Mouse (Mus musculus) ES-E14 (cell line): ENCODE measurements at regions not wholly inside any gene's neighbourhood (a gene's known extent, or its start where the extent isn't known, plus 50 kb on each side); places are given as distances from the start of the nearest gene placed in this dataset.

Experiments
- DNase-seq: peaks from one replicate; pipeline ENCODE4 v3.0.0-alpha.2; 2013; ENCODE audit warnings: low read depth, low spot score
- H3K27ac ChIP-seq: 2 replicates; pipeline ENCODE4 v1.5.1; 2012; ENCODE audit warnings: low read depth, mild to moderate bottlenecking, low read length, moderate library complexity, mixed read lengths; ENCODE audit not compliant: poor library complexity, insufficient read depth, severe bottlenecking
- H3K36me3 ChIP-seq: 2 replicates; pipeline ENCODE4 v1.6.1; 2012; ENCODE audit warnings: mild to moderate bottlenecking, low read length, moderate library complexity, mixed read lengths; ENCODE audit not compliant: control insufficient read depth, poor library complexity, insufficient read depth, severe bottlenecking
- H3K4me1 ChIP-seq, 2 experiments: fragments of 150-350 bp in 1 of 2; sonication (generic) in 1 of 2; 2 replicates each; pipeline ENCODE4 v1.6.1; 2012; ENCODE audit warnings: low read length in 2 of 2, mild to moderate bottlenecking in 1 of 2, mixed read lengths in 1 of 2; ENCODE audit not compliant: control insufficient read depth in 2 of 2, insufficient read depth in 2 of 2, poor library complexity in 1 of 2
- H3K4me3 ChIP-seq, 2 experiments: fragments of 150-350 bp in 1 of 2; sonication (generic) in 1 of 2; 2 replicates each; pipeline ENCODE4 v1.5.1; 2012; ENCODE audit warnings: low read length in 2 of 2, low read depth in 1 of 2, mild to moderate bottlenecking in 1 of 2, mixed read lengths in 1 of 2; ENCODE audit not compliant: insufficient read depth in 1 of 2, poor library complexity in 1 of 2, severe bottlenecking in 1 of 2
- H3K9ac ChIP-seq: 2 replicates; pipeline ENCODE4 v1.6.1; 2012; ENCODE audit warnings: low read depth, mild to moderate bottlenecking, low read length, mixed read lengths; ENCODE audit not compliant: poor library complexity, insufficient read depth, severe bottlenecking
- H3K9me3 ChIP-seq: fragments of 150-350 bp; sonication (generic); 2 replicates; pipeline ENCODE4 v1.6.1; 2012; ENCODE audit warnings: low read depth, mild to moderate bottlenecking, low read length; ENCODE audit not compliant: control insufficient read depth, insufficient read depth
- CHD2 ChIP-seq: IDR thresholded peaks from 2 replicates; pipeline ENCODE4 v1.6.1; 2014; ENCODE audit warnings: mild to moderate bottlenecking, low read depth, low read length, inconsistent platforms
- HCFC1 ChIP-seq: IDR thresholded peaks from 2 replicates; pipeline ENCODE4 v1.6.1; 2012; ENCODE audit warnings: low read length, inconsistent platforms, borderline replicate concordance; ENCODE audit not compliant: insufficient read depth
- MAFK ChIP-seq: IDR thresholded peaks from 2 replicates; pipeline ENCODE4 v1.6.1; 2014; ENCODE audit warnings: mild to moderate bottlenecking, low read depth, low read length, inconsistent platforms; ENCODE audit not compliant: insufficient read depth
- ZC3H11A ChIP-seq: IDR thresholded peaks from 2 replicates; pipeline ENCODE4 v1.6.1; 2012; ENCODE audit warnings: low read depth, mild to moderate bottlenecking, inconsistent platforms, low read length, borderline replicate concordance
- ZNF384 ChIP-seq: IDR thresholded peaks from 2 replicates; pipeline ENCODE4 v1.6.1; 2012; ENCODE audit warnings: low read depth, low read length, inconsistent platforms
- in situ Hi-C, 2 experiments: fragments of 600-800 bp; cut with MboI; formaldehyde crosslinking; loops; one replicate each; pipeline ENCODE4 v1.15.1; 2025; ENCODE audit warnings: low sequenced_read_pairs in 2 of 2, inconsistent platforms in 1 of 2; ENCODE audit not compliant: unreplicated experiment in 2 of 2

DNA sequence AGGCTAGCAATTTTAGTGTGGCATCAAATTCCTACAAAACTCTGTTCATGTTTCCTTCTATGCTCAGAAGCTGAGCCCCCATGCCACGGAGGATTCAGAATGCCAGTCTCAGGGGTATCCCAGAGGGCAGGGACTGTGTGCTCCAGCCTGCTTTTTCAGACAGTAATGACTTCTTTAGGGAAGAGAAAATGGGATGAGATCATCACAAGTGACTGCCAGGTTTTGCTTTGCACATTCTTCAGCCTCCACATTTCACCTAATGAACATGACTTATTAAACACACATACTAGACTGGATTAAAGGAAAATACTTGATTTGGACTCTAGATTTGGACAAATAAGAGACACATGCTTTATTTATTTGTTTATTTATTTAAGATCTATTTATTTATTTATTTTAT is 82.5 kb downstream of the Nxnl2 start:
- Histone ChIP-seq H3K9me3 (no peaks in the 10 kb centered on the region), H3K4me1 (no peaks in the 10 kb centered on the region), H3K36me3 (no peaks in the 10 kb centered on the region), H3K4me3 (no peak overlapping the region), H3K27ac (no peak overlapping the region), H3K9ac (no peak overlapping the region)
- no peak for TF ChIP-seq ZC3H11A
- no peak for DNase-seq
- in situ Hi-C loops: no loop called here

DNA sequence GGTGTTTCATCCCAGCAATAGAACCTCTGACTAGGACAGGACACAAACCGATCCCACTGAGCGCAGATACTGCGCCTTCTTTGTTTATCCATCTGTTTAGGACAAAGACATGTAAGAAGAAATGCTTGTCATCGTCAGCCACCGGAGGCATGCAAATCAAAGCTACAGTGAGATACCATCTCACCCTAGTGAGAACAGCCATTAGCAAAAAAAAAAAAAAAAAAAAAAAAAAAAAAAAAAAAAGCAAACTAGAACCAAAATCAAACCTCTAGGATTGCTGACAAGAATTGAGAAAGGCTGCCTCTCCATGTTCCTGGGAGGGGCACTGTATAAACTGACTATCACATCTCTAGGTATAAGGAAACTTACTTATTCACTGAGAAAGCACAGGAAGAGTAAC is 84.9 kb downstream of the Nxnl2 start:
- in situ Hi-C loops: no loop called here

DNA sequence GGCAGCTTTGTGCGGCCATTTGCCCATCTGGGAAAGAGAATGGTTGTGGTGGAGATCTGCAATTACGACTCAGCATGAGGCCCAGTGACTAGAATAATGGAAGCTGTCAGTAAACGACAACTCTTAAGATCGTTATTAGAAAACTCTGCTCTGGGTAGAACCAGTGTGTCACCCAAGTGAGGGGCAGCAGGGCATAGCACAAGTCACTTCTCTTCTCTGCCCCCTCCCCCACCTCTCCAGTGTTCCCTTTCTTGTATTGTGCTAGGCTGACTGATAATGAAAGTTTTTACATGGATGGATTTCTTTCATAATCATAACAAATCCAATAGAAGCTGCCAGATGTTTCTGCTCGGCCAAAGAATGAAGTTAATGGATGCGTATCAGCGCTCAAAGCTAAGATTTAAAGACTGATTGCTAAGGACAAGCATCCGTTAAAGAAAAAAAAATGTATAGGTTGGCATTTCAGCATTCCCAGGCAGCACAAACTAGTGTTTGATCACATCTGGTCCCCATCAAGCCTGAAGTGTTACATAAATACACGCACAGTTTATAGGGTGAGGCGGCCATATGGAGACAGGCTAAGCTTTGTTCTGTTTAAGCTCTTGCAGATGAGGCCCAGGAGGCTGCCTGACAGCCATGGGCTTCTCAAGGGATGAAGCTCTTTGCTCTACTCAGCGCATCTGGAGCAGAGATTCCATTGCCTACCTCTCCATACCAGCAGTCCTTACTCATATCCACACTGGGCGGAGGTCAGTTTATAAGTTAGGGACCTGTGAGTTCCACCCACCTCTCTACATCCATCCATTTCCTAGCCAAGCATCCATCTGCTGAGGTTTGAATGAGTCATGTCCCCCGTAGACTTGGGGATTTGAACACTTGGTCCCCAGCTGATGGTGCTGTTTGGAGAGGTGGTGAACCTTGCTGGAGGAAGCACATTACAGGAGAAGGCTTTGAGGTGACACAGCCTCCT is 88.2 kb downstream of the Nxnl2 start:
- H3K9ac ChIP-seq: no peak overlapping the region
- TF ChIP-seq HCFC1: no peak
- no peak for TF ChIP-seq MAFK
- in situ Hi-C loops: no loop called here
- H3K9me3 ChIP-seq: no peaks in the 10 kb centered on the region
- no peaks in the 10 kb centered on the region for H3K36me3 ChIP-seq
- DNase-seq: no peak
- no peaks in the 10 kb centered on the region for H3K4me1 ChIP-seq
- no peak overlapping the region for H3K4me3 ChIP-seq
- H3K27ac ChIP-seq: no peak overlapping the region

More for the DNA sequence above, 84.9 kb downstream of the Nxnl2 start:
- Histone ChIP-seq H3K4me3 (no peak overlapping the region), H3K27ac (no peak overlapping the region), H3K9ac (no peak overlapping the region), H3K9me3 (no peaks in the 10 kb centered on the region), H3K36me3 (no peaks in the 10 kb centered on the region), H3K4me1 (no peaks in the 10 kb centered on the region)
- TF ChIP-seq ZNF384: peak; percentile 64; the same call in 1 of the 2 replicates
- no peak for TF ChIP-seq CHD2
- TF ChIP-seq ZC3H11A: no peak
- no peak for TF ChIP-seq MAFK
- no peak for TF ChIP-seq HCFC1
- no peak for DNase-seq

DNA sequence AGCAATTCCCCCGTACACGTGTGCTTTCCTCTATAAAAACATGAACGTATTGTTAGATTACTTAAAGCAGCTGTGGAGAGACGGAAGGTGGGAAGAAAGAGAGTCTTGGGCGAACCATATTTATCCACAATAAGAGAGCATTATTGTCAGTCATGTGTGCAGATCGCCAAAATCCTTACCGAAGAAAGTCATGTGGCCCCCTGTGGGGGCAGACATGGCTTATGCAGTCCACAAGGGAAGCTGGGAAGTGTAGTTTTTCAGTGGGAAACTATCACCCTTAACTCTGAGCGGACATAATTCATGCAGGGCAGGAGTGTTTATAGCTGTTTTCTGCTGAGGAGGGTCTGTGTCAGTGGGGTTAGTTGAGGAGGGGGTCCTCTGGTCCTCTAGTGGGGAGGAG is 90.8 kb downstream of the Nxnl2 start:
- Histone ChIP-seq H3K9ac (no peak overlapping the region), H3K4me3 (no peak overlapping the region), H3K36me3 (no peaks in the 10 kb centered on the region), H3K27ac (no peak overlapping the region), H3K9me3 (no peaks in the 10 kb centered on the region), H3K4me1 (no peaks in the 10 kb centered on the region)
- TF ChIP-seq ZNF384 (no peak), ZC3H11A (no peak), MAFK (no peak), HCFC1 (no peak), CHD2 (no peak)
- in situ Hi-C loops: no loop called here
- no peak for DNase-seq

DNA sequence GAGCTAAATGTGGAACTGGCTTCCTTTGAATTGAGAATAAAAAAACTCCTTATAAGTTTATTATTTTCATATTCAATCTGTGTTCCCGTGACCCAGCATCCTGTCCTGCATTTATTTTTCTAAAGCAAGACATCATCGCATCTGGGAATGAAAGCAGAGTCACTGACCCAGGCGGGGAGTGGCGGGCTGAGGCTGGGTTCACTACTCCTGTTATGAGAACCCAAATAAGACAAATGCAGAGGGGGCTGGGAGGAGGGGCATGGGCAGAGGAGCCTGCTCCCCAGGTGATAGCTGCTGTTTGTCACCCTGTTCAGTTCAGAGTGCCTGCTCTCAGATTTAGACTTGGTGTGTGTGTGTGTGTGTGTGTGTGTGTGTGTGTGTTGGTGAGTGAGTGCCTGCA is 102.0 kb downstream of the Nxnl2 start:
- H3K36me3 ChIP-seq: no peaks in the 10 kb centered on the region
- DNase-seq: no peak
- H3K4me1 ChIP-seq: no peaks in the 10 kb centered on the region
- H3K9ac ChIP-seq: no peak overlapping the region
- H3K9me3 ChIP-seq: peaks cover 3% of the 10 kb centered on the region; the same call in 1 of the 2 replicates
- H3K27ac ChIP-seq: no peak overlapping the region
- no peak overlapping the region for H3K4me3 ChIP-seq
- TF ChIP-seq ZNF384 (no peak), MAFK (no peak), CHD2 (no peak), HCFC1 (no peak), ZC3H11A (no peak)
- in situ Hi-C loops: no loop called here
